Mouse (Mus musculus) liver, embryonic 14.5 days (tissue): ENCODE measurements around the gene Ctdnep1. TPM values are rescaled to one million over a fixed set of nuclear protein-coding genes. Genes with fewer than 3 reads are reported as not detected.
A peak's percentile ranks its signal among the peaks of the same experiment; 100 is the strongest.

Experiments used
- ATAC-seq: fragments of 200-750 bp; cut with Nextera tagmentation; 2 replicates; pipeline ENCODE4 v1.8.0; 2017; ENCODE audit warnings: moderate number of reproducible peaks, mild to moderate bottlenecking, moderate library complexity; ENCODE audit not compliant: insufficient read depth
- DNase-seq, 3 experiments: peaks; one replicate each; pipeline ENCODE4 v3.0.0-alpha.2; 2012 to 2013; ENCODE audit warnings: low read depth in 3 of 3, low spot score in 3 of 3
- H3K27ac ChIP-seq: fragments of 300-500 bp; sonication (generic); 2 replicates; pipeline ENCODE4 v1.5.1; 2014; ENCODE audit warnings: moderate library complexity, mild to moderate bottlenecking, control low read depth, inconsistent platforms
- H3K27me3 ChIP-seq: fragments of 300-500 bp; sonication (generic); 2 replicates; pipeline ENCODE4 v1.6.1; 2014; ENCODE audit warnings: mild to moderate bottlenecking, low read length, moderate library complexity; ENCODE audit not compliant: control insufficient read depth, insufficient read depth
- H3K36me3 ChIP-seq: fragments of 300-500 bp; sonication (generic); replicated peaks from 2 replicates; pipeline ENCODE4 v1.6.1; 2014; ENCODE audit warnings: low read depth; ENCODE audit not compliant: control insufficient read depth, insufficient read depth
- H3K4me1 ChIP-seq, 2 experiments: fragments of 200-500 bp in 1 of 2; fragments of 300-500 bp in 1 of 2; sonication (generic) in 1 of 2; replicated peaks; 2 replicates each; pipeline ENCODE4 v1.6.1; 2012 to 2014; ENCODE audit warnings: antibody characterized with exemption in 1 of 2, inconsistent platforms in 1 of 2, low read length in 1 of 2; ENCODE audit not compliant: control insufficient read depth in 2 of 2, insufficient read depth in 2 of 2
- H3K4me2 ChIP-seq: fragments of 300-500 bp; sonication (generic); 2 replicates; pipeline ENCODE4 v1.6.1; 2014; ENCODE audit warnings: low read depth, mild to moderate bottlenecking, control low read depth, moderate library complexity
- H3K4me3 ChIP-seq, 2 experiments: fragments of 200-500 bp in 1 of 2; fragments of 300-500 bp in 1 of 2; sonication (generic) in 1 of 2; 2 replicates each; pipeline ENCODE4 v1.5.1; 2012 to 2014; ENCODE audit warnings: low read depth in 2 of 2, low read length in 2 of 2, mild to moderate bottlenecking in 2 of 2, control low read depth in 1 of 2, inconsistent platforms in 1 of 2, moderate library complexity in 1 of 2; ENCODE audit not compliant: insufficient read depth in 1 of 2
- H3K9ac ChIP-seq: fragments of 300-500 bp; sonication (generic); replicated peaks from 2 replicates; pipeline ENCODE4 v1.6.1; 2014; ENCODE audit warnings: mild to moderate bottlenecking, control low read depth, moderate library complexity
- H3K9me3 ChIP-seq: fragments of 300-500 bp; sonication (generic); 2 replicates; pipeline ENCODE4 v1.6.1; 2016; ENCODE audit warnings: low read length, mixed read lengths; ENCODE audit not compliant: control insufficient read depth
- CTCF ChIP-seq: IDR thresholded peaks from 2 replicates; pipeline ENCODE4 v1.5.1; 2016; ENCODE audit warnings: antibody characterized with exemption, low read depth, control low read depth
- EP300 ChIP-seq: IDR thresholded peaks from 2 replicates; pipeline ENCODE4 v1.6.1; 2016; ENCODE audit warnings: antibody characterized with exemption, low read depth
- WGBS: fragments of 180-500 bp; shearing (Covaris S2); extraction: QIAGEN DNeasy Blood & Tissue Kit; methylation state at CpG from one replicate; pipeline ENCODE4 v1.1.7; 2014; ENCODE audit not compliant: insufficient replicate concordance; 5-methylcytosine and 5-hydroxymethylcytosine counted together
- polyA plus RNA-seq, 2 experiments: library from polyadenylated mRNA; depleted of rRNA in 1 of 2; stranded (reverse) in 1 of 2; unstranded in 1 of 2; fragments of >200 nt; fragmentation: Nextera tagmentation in 1 of 2; extraction: Ambion mirVana in 1 of 2; gene quantifications; 2 replicates each; pipeline versions ENCODE4 v1.2.1 to v1.2.3; 2012 to 2014

Ctdnep1 gene
- polyA plus RNA-seq (2012; rRNA removed) (23.6 and 32.3 TPM in 2 replicates), polyA plus RNA-seq (2014; fragmentation: Nextera tagmentation; extraction: Ambion mirVana) (9.7 and 10.7 TPM in 2 replicates)

DNA sequence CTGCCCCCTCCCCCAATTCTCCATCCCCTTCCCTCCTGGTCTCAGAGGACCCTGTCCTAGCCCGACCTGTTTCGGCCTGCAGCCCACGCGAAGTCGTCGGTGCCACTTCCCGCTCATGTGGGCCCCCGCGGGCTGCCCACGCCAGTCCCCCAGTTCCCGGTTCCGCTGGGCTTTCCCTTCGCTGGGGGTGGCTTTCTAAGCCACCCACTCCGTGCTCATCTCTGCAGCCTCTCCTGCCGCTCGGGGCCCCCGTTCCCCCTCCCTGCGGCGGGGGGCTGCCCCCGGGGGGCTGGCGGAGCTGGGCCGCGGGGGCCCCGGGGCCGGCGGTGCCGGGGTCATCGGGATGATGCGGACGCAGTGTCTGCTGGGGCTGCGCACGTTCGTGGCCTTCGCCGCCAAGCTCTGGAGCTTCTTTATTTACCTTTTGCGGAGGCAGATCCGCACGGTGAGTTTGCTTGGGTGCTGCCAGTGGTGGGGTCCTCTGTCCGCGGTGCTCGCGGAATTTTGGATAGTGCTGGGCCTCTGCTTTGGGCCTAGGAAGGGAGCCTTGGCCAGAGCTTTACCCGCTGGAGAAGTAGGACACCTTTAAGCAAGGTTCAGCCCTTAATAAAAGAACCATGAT, at the start of gene Ctdnep1:
Ctdnep1 (plus strand) TSS at position 16 of the 622 bp plus-strand sequence.
- H3K4me3 ChIP-seq = peak within 1 kb of the TSS; percentile 97 to 98

DNA sequence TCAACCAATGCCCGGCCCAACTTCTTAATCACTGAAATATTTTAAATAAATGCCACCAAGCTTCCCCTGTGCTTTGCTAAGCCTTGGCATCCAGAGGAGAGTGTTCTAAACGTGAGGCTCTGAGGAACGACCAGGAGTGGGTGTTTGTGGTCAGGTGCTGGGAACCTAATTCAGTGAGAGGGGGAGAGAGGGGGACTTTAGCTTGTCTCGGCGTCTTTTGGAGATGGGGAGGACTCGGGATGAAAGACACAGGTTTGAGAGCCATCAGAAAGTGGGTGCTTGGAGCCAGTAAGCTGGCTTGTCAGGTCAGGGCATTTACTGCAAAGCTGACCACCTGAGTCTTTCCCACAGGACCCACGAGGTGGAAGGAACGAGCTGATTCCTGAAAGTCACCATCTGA, 49.2 kb upstream of the Ctdnep1 start:
- Histone ChIP-seq H3K9me3 (no peaks in the 10 kb centered on the region), H3K4me1 (peaks cover 10 to 12% of the 10 kb centered on the region in 2 experiments), H3K36me3 (no peaks in the 10 kb centered on the region), H3K4me2 (no peak overlapping the region), H3K4me3 (no peak overlapping the region), H3K27ac (no peak overlapping the region), H3K27me3 (peaks cover 26% of the 10 kb centered on the region), H3K9ac (no peak overlapping the region)
- no peak for DNase-seq
- TF ChIP-seq EP300 (no peak), CTCF (no peak)
- ATAC-seq = no peak
- whole genome bisulfite sequencing = 51% methylated on average over 8 of the region's 8 CpGs

More for the DNA sequence above, at the start of gene Ctdnep1:
- no peak for TF ChIP-seq CTCF
- Histone ChIP-seq H3K4me2 (peak within 1 kb of the TSS; percentile 95), H3K4me1 (peaks cover 15 to 18% of the 10 kb centered on the region in 2 experiments), H3K27ac (peak within 1 kb of the TSS; percentile 89), H3K9ac (peak within 1 kb of the TSS; percentile 98), H3K9me3 (no peaks in the 10 kb centered on the region), H3K27me3 (no peaks in the 10 kb centered on the region), H3K36me3 (peaks cover 27% of the 10 kb centered on the region)
- no peak for ATAC-seq
- WGBS = under 1% methylated on average over 40 of the region's 43 CpGs
- no peak for DNase-seq

- Histone ChIP-seq H3K4me1 (peaks cover 10 to 12% of the 10 kb centered on the region in 2 experiments), H3K27ac (no peak overlapping the region), H3K9me3 (no peaks in the 10 kb centered on the region), H3K27me3 (peaks cover 31% of the 10 kb centered on the region), H3K4me3 (no peak overlapping the region), H3K36me3 (no peaks in the 10 kb centered on the region), H3K9ac (no peak overlapping the region), H3K4me2 (no peak overlapping the region)
- 26% methylated on average over 3 of the region's 3 CpGs for WGBS
- ATAC-seq (no peak), DNase-seq (no peak)
- TF ChIP-seq CTCF = peak; percentile 60
- no peak for TF ChIP-seq EP300
These were observed 48.7 kb upstream of the Ctdnep1 start for GRCm38 (mm10) chr11:69932254-69932653.

DNA sequence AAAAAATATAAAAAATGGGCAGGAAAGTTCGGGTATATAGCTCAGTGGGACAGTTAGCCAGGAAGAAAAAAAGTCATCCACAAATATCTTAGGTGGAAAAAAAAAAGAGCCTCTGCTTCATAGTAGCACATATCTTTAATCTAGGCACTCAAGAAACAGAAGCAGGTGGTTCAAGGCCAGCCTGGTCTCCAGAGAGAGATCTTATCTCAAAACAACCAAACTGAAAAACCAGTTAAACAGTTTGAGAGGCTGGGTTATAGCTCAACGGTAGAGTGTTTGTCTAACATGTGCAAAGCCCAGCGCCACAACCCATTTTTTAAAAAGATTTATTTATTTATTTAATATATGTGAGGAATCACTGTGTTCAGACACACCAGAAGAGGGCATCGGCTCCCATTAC, 47.9 kb upstream of the Ctdnep1 start:
- no peaks in the 10 kb centered on the region for H3K36me3 ChIP-seq
- WGBS = 53% methylated on average over 4 of the region's 4 CpGs
- DNase-seq (no peak), ATAC-seq (no peak)
- H3K9ac ChIP-seq = no peak overlapping the region
- H3K4me3 ChIP-seq = no peak overlapping the region
- TF ChIP-seq CTCF (no peak), EP300 (no peak)
- H3K27me3 ChIP-seq = peaks cover 39% of the 10 kb centered on the region
- no peak overlapping the region for H3K27ac ChIP-seq
- peaks cover 10 to 12% of the 10 kb centered on the region in 2 experiments for H3K4me1 ChIP-seq
- no peaks in the 10 kb centered on the region for H3K9me3 ChIP-seq
- no peak overlapping the region for H3K4me2 ChIP-seq

DNA sequence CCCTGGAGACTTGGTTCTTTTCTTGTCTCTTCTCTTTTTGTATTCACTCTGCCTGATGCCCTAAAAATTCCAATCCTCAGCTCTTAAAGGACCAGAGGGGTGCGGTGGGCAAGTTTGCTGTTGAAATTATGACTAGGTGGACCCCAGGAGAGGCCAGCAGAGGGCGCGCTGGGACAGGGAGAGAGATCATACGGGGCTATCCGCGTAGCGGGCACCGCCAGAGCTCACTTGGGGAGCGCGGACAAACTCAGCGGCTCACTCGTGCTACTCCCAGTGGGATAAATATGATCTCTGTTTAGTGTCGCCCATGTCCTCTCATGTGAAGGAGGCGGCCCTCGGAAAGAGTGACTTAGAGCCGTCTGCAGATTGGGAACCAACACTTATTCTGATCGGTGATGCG, 46.8 kb upstream of the Ctdnep1 start:
- peaks cover 50% of the 10 kb centered on the region for H3K27me3 ChIP-seq
- no peak overlapping the region for H3K9ac ChIP-seq
- peaks cover 10 to 12% of the 10 kb centered on the region in 2 experiments for H3K4me1 ChIP-seq
- peak overlapping the region; percentile 8 to 25; a peak in 2 of 4 replicates for H3K4me3 ChIP-seq
- TF ChIP-seq CTCF (peak; percentile 98), EP300 (no peak)
- WGBS = 2% methylated on average over 18 of the region's 18 CpGs
- no peaks in the 10 kb centered on the region for H3K9me3 ChIP-seq
- H3K4me2 ChIP-seq = peak overlapping the region; percentile 73
- ATAC-seq (peak; percentile 59), DNase-seq (peak; percentile 67 to 80 (median 71))
- no peak overlapping the region for H3K27ac ChIP-seq
- no peaks in the 10 kb centered on the region for H3K36me3 ChIP-seq
